Mouse (Mus musculus) lung, adult 2 months (tissue): ENCODE data around the gene Dlgap5.

Experiments used
- CTCF ChIP-seq: fragments of 200-500 bp; IDR thresholded peaks from 2 replicates; pipeline ENCODE4 v1.5.1; 2011; ENCODE audit warnings: mild to moderate bottlenecking, low read length, control low read depth; ENCODE audit not compliant: insufficient read depth
- POLR2A ChIP-seq: fragments of 200-500 bp; IDR thresholded peaks from 2 replicates; pipeline ENCODE4 v1.6.1; 2011; ENCODE audit warnings: low read depth, mild to moderate bottlenecking, control low read depth, low read length, borderline replicate concordance; ENCODE audit errors: extremely low read depth

DNA sequence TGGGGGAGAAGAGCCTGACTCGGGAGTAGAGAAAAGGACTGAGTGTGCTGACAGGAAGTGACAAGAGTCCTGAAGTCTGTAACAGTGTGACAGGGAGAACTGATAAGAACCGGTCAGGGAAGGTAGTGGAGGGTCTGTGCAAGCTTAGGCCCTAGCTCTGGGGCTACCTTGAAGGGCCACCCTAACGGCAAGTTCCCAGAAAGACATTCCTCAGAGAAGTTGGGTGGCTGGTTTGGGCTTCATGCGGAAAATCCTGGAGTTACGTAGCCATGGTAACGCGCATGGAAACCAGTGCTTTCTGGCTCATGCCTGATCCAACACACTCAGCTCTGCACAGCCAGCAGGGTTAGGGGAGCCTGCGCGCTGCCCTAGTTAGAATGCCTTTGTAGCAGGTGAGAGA, 50.7 kb downstream of the Dlgap5 start, which contains the start of gene Lgals3:
- TF ChIP-seq CTCF: no peak
- no peak for TF ChIP-seq POLR2A
